Mouse (Mus musculus): ENCODE results near the gene Ptgdr. TPM values are rescaled to one million over a fixed set of nuclear protein-coding genes. Genes with fewer than 3 reads are reported as not detected.
"Not testable (repeated sequence)": the region's sequence is repeated elsewhere in the genome, so short reads cannot be mapped to it uniquely, and the experiment has no call there.

Gene Ptgdr
- total RNA-seq (2021), result under 1 TPM; 0.30 to 0.42 TPM
- long read RNA-seq, partial matches to known transcripts, result 0 of 1 reads
- long read RNA-seq, other reads (novel, unspliced or antisense), result 1 of 1 reads

DNA sequence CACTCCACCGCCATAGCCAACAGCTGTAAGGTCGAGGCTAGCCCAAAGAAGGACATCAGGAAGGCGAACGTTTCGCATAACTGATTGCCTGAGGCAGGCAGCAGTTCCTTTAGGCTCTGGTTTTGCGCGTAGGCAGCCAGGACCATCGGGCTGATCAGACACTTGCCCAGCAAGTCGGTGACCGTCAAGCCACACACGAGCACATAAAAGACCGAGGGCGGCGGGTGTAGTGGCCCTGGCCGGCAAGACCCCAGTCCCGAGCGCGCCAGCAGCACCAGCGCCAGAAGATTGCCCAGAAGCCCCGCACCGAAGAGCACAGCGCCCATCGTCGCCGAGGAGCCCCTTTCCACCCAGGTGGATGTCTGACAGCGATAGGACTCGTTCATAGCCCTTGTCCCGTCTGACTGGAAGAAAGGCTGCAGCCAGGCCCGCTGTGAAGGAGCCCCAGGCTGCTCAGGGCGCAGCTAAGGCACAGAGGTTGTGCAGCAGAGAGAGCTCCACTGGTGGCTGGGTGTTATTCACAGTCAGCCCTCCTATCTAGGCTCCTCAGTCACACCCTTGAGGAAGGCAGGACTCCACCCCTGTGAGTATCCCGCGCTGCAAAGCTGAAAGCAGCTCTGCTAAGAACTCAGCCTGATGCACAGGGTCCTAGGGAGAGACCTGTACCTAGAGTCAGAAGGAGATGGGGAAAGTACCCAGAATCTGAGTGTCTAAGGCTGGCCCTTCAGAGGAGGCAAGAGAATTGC is at the start of gene Ptgdr:
Ptgdr (minus strand) TSS at position 508 of the 746 bp plus-strand sequence.
- no peak for DNase-seq (ENCODE audit: low spot score in 2 of 2)

DNA sequence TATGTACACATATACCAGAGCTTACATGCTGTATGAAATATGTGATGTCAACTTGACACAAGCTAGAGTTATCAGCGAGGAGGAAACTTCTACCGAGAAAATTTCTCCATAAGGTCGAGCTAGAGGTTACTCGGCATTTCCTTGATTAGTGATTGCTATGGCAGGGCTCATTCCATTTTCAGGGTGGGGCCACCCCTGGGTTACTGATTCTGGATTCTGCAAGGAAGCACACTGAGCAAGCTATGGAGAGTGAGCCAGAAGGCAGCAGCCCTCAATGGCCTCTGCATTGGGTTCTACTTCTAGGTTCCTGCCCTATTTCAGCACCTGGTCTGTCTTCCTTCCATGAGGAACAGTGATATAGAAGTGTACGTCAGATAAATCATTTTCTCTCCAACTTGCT is 48.6 kb upstream of the Ptgdr start:
- DNase-seq (ENCODE audit: low spot score in 2 of 2), result no peak

DNA sequence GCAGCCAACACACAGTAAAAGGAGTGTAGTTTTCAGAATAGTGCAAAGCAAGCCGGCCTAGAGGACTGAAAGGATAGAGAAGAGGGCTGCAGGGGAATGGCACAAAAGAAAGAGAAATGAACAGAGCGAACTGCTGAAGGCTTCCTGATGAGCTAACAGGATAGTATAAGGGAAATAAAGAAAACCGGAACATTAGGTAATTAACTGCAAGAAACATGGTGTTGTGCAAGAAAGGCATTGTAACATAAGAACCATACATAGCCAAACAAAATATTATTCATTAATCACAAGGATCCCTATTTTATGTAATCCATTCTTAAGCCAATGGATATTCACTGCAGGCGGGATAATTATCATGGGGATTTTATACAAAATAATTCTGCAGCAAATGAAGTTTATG is 45.0 kb upstream of the Ptgdr start:
- no peak for DNase-seq (ENCODE audit: low spot score in 2 of 2)

DNA sequence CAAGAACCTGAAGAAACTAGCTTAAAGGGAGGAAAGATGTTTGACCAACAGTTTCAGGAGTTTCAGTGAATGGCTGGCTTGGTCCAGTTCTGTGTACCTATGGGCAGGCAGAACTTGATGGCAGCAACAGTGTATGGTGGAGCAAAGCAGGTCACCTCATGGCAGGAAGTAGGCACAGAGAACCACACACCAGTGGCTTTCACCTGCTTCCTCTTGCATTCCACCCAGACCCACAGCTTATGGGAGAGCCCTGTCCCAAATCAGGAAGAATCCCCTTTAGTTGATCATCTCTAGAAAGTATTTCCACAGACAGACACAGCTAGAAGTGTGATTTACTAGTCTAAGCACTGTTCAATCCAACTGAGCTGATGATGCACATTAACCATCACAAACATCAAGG is 42.6 kb upstream of the Ptgdr start:
- not testable (repeated sequence) for DNase-seq (ENCODE audit: low spot score in 2 of 2)

DNA sequence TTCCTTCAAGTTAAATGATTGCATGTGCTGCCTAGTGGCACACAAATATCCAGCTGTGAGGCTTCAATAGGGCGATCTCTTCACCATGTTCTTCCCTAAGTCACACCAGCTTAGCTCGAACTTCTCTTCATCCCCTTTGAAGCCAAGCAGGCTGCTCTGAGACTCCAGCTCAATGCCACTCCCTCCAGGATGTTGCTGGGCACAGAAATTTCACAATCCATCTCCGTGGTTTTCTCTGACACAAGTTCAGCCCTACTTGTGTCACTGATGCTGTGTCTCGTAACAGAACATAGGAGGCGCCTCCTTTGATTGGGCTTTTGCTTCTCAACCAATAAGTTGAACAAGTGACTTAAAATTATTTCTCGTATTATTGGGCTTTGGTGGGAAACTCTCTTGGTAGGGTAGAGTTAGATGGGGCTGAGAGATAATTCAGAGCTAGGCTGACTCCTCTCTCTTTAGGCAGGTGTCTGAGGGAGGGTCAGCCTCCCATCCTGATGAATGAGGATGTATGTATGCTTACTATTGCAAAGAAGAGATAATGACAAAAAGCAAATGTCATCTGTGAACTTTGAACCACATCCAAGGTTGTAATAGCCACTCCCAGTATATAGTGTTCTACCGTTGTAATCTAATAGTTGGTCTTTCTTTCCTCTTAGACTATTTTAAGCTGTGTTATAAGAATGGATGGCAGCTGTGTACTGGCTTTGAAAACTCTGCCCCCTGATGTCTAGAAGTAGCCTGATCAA is 32.4 kb upstream of the Ptgdr start:
- no peak for DNase-seq (ENCODE audit: low spot score in 2 of 2)

DNA sequence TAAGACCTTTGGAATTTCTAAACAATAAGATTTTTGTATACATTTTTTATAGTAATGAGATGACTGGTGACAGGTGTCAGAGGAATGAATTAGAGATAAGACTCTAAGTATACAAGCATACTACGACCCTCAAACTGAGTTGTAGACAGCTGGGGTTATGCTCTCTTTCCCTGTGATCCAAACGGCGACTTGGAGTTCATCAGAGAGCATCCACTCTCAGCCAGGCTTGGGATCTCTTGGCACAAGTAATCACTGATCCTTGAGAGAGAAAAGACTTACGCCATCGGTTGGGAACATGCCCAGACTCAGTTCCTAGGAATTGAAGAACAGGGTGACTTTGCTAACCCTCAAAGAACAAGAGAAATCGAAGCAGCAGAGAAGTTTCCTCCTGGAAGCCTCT is 10.5 kb upstream of the Ptgdr start:
- DNase-seq (ENCODE audit: low spot score in 2 of 2), result no peak

DNA sequence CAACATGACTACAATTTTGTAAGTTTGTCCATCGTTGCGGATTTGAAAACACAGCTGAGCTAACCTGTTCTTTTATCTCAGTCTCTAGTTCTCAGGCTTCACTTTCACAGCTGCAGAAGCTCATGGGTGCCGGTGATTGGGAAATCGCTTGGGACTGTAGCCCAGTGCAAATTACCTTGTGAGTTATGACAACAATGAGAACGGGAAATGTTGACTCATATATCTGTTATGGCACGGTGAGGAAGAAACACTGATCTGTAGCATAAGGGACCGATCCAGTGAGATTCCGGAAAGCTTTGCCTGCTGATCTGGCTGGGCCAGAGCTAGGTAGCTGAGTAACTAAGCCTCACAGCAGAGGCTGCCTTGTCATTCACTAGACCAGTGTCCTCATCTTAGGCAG is 6.5 kb upstream of the Ptgdr start:
- DNase-seq (ENCODE audit: low spot score in 2 of 2), result no peak

DNA sequence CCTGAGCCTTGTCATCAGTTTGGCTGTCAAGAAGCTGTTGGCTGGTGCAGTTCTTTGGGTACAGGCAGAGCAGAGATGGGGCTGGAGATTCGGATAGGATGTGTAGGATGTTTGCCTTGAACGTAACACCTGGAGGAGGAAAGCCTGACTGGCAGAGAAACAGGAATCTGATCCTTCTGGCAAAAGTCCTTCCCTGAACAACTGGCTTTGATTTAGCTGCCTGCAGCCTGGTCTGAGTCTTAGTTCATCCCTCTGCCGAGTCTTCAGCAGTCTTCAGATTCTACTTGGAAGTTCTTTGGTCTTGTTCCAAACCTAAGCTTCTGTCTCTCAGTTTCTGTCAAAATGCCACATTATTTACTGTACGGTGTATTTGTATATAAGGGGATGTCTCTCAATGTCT is 3.9 kb upstream of the Ptgdr start:
- no peak for DNase-seq (ENCODE audit: low spot score in 2 of 2)

DNA sequence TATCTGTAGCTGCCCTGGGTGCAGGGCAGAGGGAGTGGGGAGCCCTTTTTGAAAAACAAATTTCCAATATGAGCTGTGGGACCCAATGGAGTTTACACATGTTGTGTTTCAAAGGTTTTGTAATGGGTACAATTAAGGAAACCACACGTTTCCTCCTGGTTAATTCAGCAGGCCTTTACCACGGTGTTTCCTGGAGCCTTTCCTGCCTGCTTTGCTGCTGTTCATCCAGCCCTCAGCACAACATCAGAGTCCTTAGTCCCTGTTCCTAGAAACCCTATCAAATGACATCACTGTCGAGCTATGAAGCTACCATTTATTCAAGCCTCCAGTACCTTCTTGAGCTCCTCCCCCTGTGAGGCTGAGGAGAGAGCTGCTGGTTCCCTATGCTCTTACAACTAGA is 2.0 kb upstream of the Ptgdr start:
- DNase-seq (ENCODE audit: low spot score in 2 of 2), result no peak

DNA sequence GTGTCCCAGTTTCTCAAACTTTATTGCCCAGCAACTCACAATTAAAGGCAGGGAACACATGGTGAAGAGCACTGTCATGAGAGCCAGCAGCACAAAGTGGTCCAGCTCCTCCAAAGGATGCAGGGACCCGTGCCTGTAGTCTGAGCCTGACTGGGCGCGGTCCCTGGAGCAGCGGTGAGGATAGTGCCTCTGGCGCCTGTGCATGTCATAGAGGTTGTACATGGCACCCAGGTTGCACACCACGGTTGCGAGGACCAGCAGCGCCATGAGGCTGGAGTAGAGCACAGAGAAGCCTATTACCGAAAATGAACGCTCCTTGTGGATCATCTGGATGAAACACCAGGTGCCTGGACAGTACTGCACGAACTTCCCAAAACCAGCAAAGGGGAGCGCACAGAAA is 803 bp downstream of the Ptgdr start:
- DNase-seq (ENCODE audit: low spot score in 2 of 2), result no peak

DNA sequence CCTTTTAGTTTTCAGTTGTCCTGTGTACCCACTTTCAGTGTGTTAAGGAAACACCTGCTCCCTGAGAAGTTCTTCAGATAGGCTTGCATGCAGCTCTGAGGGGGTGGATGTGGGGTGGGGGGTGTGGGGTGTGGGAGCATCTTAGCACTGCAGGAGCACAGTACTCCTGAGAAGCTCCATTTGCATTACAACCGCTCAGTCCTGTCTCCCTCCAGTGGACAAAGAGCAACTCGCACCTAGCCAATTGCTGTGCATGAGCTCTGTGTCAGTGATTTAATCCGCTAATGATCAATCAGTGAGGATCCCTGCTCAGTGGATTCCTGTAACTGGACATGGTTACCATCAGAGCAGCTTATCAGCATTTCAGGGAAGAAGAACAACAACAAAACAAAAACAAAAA is 8.5 kb downstream of the Ptgdr start:
- DNase-seq (ENCODE audit: low spot score in 2 of 2), result peak in 1 of 2 experiments; percentile 29

DNA sequence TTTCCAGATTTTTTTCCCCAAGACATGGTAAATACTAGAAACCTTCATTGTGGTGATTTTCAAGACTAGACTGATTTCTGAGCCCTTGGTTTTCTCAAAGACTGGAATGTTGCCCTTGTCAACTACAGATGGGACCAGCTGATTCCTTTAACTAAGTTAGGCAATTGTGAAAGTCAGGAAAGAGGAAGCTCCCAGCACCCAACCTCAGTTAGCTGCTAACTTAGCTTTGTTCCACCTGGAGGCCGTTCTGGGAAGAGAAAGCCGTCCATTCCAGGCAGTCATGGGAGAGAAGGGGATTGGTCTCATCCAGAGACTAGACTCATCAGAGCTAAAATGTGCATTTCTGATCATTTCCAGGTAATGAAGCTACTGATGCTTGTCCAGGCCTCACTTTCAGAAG is 11.4 kb downstream of the Ptgdr start:
- DNase-seq (ENCODE audit: low spot score in 2 of 2), result no peak

DNA sequence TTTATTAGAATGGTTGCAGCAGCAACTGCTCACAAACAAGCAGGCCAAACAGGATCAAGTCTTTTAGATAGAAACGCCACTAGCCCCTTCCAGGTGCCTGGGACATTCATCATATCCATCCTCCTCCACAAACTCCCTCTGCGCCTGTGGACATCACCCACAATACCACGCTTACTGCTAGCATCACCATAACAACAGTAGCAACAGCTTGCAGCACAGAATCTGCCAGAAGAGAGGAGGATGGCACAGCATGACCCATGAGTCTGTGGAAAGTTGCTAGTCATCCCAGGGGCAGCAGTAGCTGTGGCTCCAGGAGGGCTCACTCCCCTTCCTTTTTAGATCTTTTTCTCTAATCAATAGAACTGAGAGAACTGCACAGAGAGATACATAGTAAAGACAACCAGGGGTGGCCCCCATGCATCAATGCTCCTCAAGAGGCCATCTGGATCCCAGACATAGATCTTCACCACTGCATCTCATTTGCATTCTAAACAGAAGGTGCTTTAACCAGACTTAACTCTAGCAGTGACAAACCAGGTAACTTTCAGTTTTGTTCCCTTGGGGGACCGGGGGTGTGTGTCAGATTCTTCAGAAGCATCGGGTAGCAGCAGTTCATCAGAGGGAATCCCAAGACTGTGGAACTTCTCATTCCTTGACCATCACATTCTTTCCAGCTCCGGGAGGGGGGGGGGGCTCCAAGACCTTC is 12.5 kb downstream of the Ptgdr start:
- DNase-seq (ENCODE audit: low spot score in 2 of 2), result no peak

DNA sequence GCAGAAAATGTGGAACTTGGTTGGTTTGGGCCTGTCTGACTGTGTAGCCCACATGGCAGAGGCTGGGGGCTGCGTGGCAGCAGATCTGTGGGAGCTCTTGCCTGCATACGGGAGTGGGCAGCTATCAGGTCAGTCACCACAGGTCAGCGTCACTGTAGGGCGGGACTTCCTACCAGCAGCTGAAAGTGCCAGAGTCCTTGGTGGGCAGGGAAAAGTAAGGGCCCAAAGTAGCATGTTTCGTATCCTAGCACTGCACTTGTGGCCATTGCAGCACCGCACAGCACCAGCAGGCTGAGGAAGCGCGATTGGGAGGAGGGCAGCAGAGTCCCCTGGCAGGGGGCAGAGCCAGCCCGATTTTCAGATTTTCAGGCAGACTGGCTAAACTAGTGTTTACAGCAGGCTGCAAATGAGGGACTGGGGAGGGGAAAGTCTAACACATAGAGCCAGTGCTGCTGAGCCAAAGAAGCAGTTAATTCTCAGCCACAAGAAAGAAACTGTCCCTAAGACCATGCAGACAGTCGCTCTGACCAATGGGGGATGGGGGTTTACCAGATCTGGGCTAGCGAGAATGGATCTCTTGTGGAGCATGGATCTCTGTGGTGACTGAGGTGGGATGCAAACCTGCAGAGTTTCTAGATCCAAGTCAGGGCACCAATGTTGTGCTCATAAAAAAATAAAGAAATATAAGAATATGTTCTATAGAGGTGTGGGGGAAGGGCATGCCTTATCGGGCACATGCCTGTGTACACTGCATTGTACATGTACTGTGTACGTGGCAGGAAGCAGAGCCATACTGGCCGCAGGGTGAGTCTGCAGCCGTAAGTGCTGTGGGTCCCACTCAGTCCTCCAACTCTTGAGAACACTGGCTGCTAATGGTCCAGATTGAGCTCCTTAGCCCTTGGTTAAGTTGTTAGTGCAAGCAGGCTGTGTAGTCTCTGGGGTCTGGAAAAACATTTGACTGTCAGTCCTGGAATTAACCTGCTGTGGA is 15.1 kb downstream of the Ptgdr start:
- no peak for DNase-seq (ENCODE audit: low spot score in 2 of 2)

DNA sequence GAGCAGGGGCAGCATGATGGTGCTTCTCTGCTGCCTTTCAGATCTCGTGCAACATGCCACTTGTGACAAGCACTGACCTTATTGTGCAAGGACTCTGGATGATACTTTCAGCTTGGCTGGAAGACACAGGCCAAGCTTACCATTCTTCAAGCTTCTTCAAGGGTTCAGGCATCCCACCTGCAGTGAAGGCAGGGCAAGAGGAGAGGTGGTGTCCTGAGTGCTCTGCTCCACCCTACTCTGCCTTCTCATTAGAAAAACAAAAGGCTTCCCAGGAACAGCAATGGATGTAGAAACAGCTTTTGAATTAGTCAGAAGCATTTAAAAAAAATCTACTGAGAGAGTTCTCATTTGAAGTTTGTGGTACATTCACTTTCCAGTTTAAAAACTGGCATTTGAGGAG is 20.5 kb downstream of the Ptgdr start:
- DNase-seq (ENCODE audit: low spot score in 2 of 2), result no peak

DNA sequence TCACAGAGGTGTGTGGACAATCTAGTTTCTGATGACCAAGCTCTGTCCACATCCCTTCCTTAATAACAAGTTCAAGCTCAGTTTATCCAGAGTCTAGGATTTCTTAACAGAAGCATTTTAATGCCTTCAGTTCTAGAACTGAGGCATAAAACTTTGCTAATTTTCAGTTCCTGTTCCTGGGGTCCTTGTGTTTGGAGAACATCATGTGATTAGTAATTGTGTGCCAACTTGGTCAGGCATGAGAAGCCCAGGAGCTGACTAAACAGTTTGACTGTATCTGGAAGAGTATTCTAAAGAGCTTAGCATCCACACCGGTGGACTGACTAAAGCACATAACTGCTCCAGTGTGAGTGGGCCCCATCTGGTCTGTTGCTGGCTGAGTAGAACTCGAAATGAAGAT is 24.0 kb downstream of the Ptgdr start:
- no peak for DNase-seq (ENCODE audit: low spot score in 2 of 2)

DNA sequence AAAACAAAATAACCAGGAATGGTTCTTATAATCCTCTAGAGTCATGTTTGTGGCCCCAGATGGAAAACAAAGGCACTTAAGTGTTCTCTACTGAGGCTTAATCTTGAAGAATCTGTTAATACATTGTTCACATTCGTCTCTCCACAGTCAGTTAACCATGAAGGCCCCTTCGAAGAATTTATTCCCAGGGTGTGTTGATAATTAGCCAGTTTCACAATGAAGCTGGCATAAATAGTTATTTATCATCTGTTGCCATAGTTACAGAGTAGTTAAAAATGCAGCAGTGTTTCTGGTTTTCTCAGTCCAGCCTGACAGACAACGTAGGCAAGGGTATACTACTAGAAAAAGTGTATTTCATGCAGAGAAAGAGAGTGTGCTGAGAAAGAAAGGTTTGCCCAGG is 25.0 kb downstream of the Ptgdr start:
- DNase-seq (ENCODE audit: low spot score in 2 of 2), result not testable (repeated sequence)

DNA sequence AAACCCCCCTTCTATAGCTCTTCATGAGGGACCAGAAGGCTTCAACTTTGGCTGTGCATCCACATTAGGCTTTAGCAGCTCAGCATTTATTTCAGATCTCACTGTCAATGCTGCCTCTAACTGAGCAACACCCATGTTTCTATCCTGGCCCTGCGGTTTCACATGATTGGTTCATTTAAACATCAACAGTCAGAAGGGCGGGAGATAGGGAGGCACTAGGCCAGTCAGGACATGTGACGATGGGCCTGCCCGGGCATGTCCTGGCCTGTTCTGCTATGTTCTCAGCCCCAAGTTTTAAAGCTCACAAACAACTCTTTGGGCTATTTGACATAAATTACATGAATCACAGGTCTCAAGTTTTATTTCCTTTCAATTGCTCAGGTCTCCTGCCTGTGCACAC is 26.1 kb downstream of the Ptgdr start:
- DNase-seq (ENCODE audit: low spot score in 2 of 2), result not testable (repeated sequence)

DNA sequence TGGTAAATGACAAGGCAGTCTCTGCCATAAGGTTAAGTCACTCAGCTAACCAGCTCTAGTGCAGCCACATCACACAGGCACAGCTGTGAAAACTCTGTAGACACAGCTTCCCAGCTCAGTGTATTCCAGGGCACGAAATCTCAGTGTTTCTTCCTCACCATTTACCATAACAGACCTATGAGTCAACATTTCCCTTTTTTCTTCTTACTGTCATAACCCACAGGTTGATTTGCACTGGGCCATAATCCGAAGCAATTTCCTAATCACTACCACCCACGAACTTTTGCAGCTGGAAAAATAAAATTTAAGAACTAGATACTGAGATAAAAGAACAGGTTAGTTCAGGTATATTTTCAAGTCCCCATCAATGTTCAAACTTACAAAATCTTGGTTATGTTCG is 31.4 kb downstream of the Ptgdr start:
- no peak for DNase-seq (ENCODE audit: low spot score in 2 of 2)

DNA sequence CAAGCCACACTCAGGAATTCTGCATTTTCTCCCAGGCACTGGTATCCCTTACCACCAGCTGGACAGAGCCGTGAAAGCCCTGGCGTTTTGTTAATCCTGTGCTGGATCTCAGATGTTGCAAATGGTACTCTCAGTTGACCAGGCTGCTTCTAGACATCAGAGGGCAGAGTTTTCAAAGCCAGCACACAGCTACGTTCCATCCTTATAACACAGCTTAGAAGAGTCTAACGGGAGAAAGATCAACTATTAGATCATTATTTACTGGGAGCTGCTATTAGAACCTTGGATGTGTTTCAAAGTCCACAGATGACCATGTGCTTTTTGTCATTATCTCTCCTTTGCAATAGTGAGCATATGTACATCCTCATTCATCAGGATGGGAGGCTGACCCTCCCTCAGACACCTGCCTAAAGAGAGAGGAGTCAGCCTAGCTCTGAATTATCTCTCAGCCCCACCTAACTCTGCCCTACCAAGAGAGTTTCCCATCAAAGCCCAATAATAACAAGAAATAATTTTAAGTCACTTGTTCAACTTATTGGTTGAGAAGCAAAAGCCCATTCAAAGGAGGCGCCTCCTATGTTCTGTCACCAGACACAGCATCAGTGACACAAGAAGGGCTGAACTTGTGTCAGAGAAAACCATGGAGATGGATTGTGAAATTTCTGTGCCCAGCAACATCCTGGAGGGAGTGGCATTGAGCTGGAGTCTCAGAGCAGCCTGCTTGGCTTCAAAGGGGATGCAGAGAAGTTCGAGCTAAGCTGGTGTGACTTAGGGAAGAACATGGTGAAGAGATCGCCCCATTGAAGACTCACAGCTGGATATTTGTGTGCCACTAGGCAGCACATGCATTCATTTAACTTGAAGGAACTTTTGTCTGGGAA is 37.8 kb downstream of the Ptgdr start:
- no peak for DNase-seq (ENCODE audit: low spot score in 2 of 2)

All from layer of hippocampus, postnatal 10 days (tissue).